Mouse (Mus musculus) CH12.LX (cell line): ENCODE results near the gene Slc1a4. TPM values are rescaled to one million over a fixed set of nuclear protein-coding genes. Genes with fewer than 3 reads are reported as not detected.

Experiments used
- DNase-seq: peaks from one replicate; pipeline ENCODE4 v3.0.0-alpha.2; 2013; ENCODE audit errors: extremely low read depth
- H3K27ac ChIP-seq: 2 replicates; pipeline ENCODE4 v1.5.1; 2012; ENCODE audit warnings: low read depth, mild to moderate bottlenecking, control low read depth, moderate library complexity; ENCODE audit not compliant: insufficient read depth
- H3K27me3 ChIP-seq: replicated peaks from 2 replicates; pipeline ENCODE3; 2012; ENCODE audit warnings: inconsistent platforms
- H3K36me3 ChIP-seq, 2 experiments: replicated peaks in 1 of 2; 2 replicates each; pipeline versions ENCODE3 to v1.6.1; 2012; ENCODE audit warnings: inconsistent platforms in 1 of 2, low read length in 1 of 2, mild to moderate bottlenecking in 1 of 2, mixed read lengths in 1 of 2, moderate library complexity in 1 of 2; ENCODE audit not compliant: control insufficient read depth in 1 of 2, insufficient read depth in 1 of 2
- H3K4me1 ChIP-seq, 2 experiments: 2 replicates each; pipeline ENCODE4 v1.6.1; 2012; ENCODE audit warnings: inconsistent platforms in 1 of 2, moderate library complexity in 1 of 2; ENCODE audit not compliant: insufficient read depth in 2 of 2, control insufficient read depth in 1 of 2
- H3K4me2 ChIP-seq: 2 replicates; pipeline ENCODE4 v1.6.1; 2012; ENCODE audit warnings: low read depth, mild to moderate bottlenecking, control low read depth; ENCODE audit not compliant: poor library complexity, insufficient read depth, severe bottlenecking
- H3K4me3 ChIP-seq, 3 experiments: fragments of 150-350 bp in 1 of 3; sonication (generic) in 1 of 3; replicated peaks in 1 of 3; 2 replicates each; pipeline versions ENCODE3 to v1.5.1; 2011 to 2012; ENCODE audit warnings: low read depth in 2 of 3, low read length in 2 of 3, mild to moderate bottlenecking in 2 of 3, moderate library complexity in 2 of 3, control low read depth in 1 of 3, improper control_type of control experiment in 1 of 3, inconsistent platforms in 1 of 3, mixed read lengths in 1 of 3; ENCODE audit not compliant: poor library complexity in 1 of 3
- H3K79me2 ChIP-seq: replicated peaks from 2 replicates; pipeline ENCODE4 v1.6.1; 2012; ENCODE audit warnings: mild to moderate bottlenecking, moderate library complexity; ENCODE audit not compliant: control insufficient read depth, poor library complexity, insufficient read depth, severe bottlenecking; ENCODE audit errors: extremely low read depth
- H3K9ac ChIP-seq: 2 replicates; pipeline ENCODE4 v1.6.1; 2012; ENCODE audit warnings: low read depth, mild to moderate bottlenecking, control low read depth, moderate library complexity; ENCODE audit not compliant: insufficient read depth
- H3K9me3 ChIP-seq: replicated peaks from 2 replicates; pipeline ENCODE3; 2012; ENCODE audit warnings: low read length, inconsistent platforms, mixed read lengths
- CHD2 ChIP-seq: IDR thresholded peaks from 2 replicates; pipeline ENCODE4 v1.6.1; 2011; ENCODE audit warnings: low read length, improper control_type of control experiment
- CTCF ChIP-seq, 2 experiments: IDR thresholded peaks in 1 of 2; conservative IDR thresholded peaks in 1 of 2; 2 replicates each; pipeline ENCODE4 v1.5.1; 2011 to 2012; ENCODE audit warnings: low read depth in 2 of 2, low read length in 2 of 2, improper control_type of control experiment in 1 of 2, inconsistent platforms in 1 of 2, mild to moderate bottlenecking in 1 of 2, moderate library complexity in 1 of 2
- E2F4 ChIP-seq: IDR thresholded peaks from 2 replicates; pipeline ENCODE4 v1.6.1; 2011; ENCODE audit warnings: low read depth, low read length, improper control_type of control experiment; ENCODE audit not compliant: insufficient replicate concordance
- ELF1 ChIP-seq: IDR thresholded peaks from 2 replicates; pipeline ENCODE4 v1.6.1; 2014; ENCODE audit warnings: low read depth, mild to moderate bottlenecking, inconsistent platforms, low read length, improper control_type of control experiment
- GABPA ChIP-seq: IDR thresholded peaks from 2 replicates; pipeline ENCODE4 v1.6.1; 2012; ENCODE audit warnings: low read depth, low read length, improper control_type of control experiment, inconsistent platforms; ENCODE audit not compliant: insufficient replicate concordance
- HCFC1 ChIP-seq: IDR thresholded peaks from 2 replicates; pipeline ENCODE4 v1.6.1; 2012; ENCODE audit warnings: low read depth, mild to moderate bottlenecking, inconsistent platforms, low read length, improper control_type of control experiment
- IRF4 ChIP-seq: IDR thresholded peaks from 2 replicates; pipeline ENCODE4 v1.6.1; 2014; ENCODE audit warnings: low read depth, mild to moderate bottlenecking, inconsistent platforms, low read length, improper control_type of control experiment
- JUND ChIP-seq: conservative IDR thresholded peaks from 2 replicates; pipeline ENCODE4 v1.6.1; 2011; ENCODE audit warnings: low read depth, low read length, improper control_type of control experiment
- MAFK ChIP-seq: IDR thresholded peaks from 2 replicates; pipeline ENCODE4 v1.6.1; 2011; ENCODE audit warnings: low read length, improper control_type of control experiment; ENCODE audit not compliant: insufficient replicate concordance
- MAX ChIP-seq: IDR thresholded peaks from 2 replicates; pipeline ENCODE4 v1.6.1; 2011; ENCODE audit warnings: low read length, improper control_type of control experiment
- MAZ ChIP-seq: IDR thresholded peaks from 2 replicates; pipeline ENCODE4 v1.6.1; 2012; ENCODE audit warnings: low read depth, mild to moderate bottlenecking, inconsistent platforms, low read length, improper control_type of control experiment, moderate library complexity
- MEF2A ChIP-seq: IDR thresholded peaks from 2 replicates; pipeline ENCODE4 v1.6.1; 2014; ENCODE audit warnings: low read depth, mild to moderate bottlenecking, inconsistent platforms, low read length, improper control_type of control experiment, borderline replicate concordance
- MXI1 ChIP-seq: IDR thresholded peaks from 2 replicates; pipeline ENCODE4 v1.6.1; 2011; ENCODE audit warnings: mild to moderate bottlenecking, low read depth, low read length, improper control_type of control experiment
- MYC ChIP-seq: IDR thresholded peaks from 2 replicates; pipeline ENCODE4 v1.6.1; 2011; ENCODE audit warnings: low read depth, mild to moderate bottlenecking, improper control_type of control experiment, low read length
- NELFE ChIP-seq: IDR thresholded peaks from 2 replicates; pipeline ENCODE4 v1.6.1; 2011; ENCODE audit warnings: low read depth, low read length, improper control_type of control experiment
- NRF1 ChIP-seq: IDR thresholded peaks from 2 replicates; pipeline ENCODE4 v1.6.1; 2014; ENCODE audit warnings: low read depth, mild to moderate bottlenecking, inconsistent platforms, low read length, improper control_type of control experiment, moderate library complexity
- POLR2AphosphoS2 ChIP-seq: IDR thresholded peaks from 2 replicates; pipeline ENCODE4 v1.6.1; 2011; ENCODE audit warnings: low read depth, low read length, improper control_type of control experiment
- RAD21 ChIP-seq: IDR thresholded peaks from 2 replicates; pipeline ENCODE4 v1.6.1; 2011; ENCODE audit warnings: low read depth, mild to moderate bottlenecking, low read length, improper control_type of control experiment, moderate library complexity
- RCOR1 ChIP-seq: conservative IDR thresholded peaks from 2 replicates; pipeline ENCODE4 v1.6.1; 2012; ENCODE audit warnings: low read depth, mild to moderate bottlenecking, inconsistent platforms, low read length, improper control_type of control experiment
- SIN3A ChIP-seq: IDR thresholded peaks from 2 replicates; pipeline ENCODE4 v1.6.1; 2012; ENCODE audit warnings: low read length, improper control_type of control experiment, inconsistent platforms
- SMC3 ChIP-seq: IDR thresholded peaks from 2 replicates; pipeline ENCODE4 v1.6.1; 2011; ENCODE audit warnings: low read depth, low read length, improper control_type of control experiment
- TBP ChIP-seq: conservative IDR thresholded peaks from 2 replicates; pipeline ENCODE4 v1.6.1; 2011; ENCODE audit warnings: low read depth, low read length, improper control_type of control experiment
- TCF12 ChIP-seq: IDR thresholded peaks from 2 replicates; pipeline ENCODE4 v1.6.1; 2014; ENCODE audit warnings: low read depth, mild to moderate bottlenecking, inconsistent platforms, low read length, improper control_type of control experiment
- USF1 ChIP-seq: IDR thresholded peaks from 2 replicates; pipeline ENCODE4 v1.6.1; 2014; ENCODE audit warnings: low read depth, mild to moderate bottlenecking, inconsistent platforms, low read length, improper control_type of control experiment
- USF2 ChIP-seq: conservative IDR thresholded peaks from 2 replicates; pipeline ENCODE4 v1.6.1; 2011; ENCODE audit warnings: low read depth, low read length, improper control_type of control experiment
- ZC3H11A ChIP-seq: IDR thresholded peaks from 2 replicates; pipeline ENCODE4 v1.6.1; 2012; ENCODE audit warnings: low read depth, mild to moderate bottlenecking, inconsistent platforms, low read length, improper control_type of control experiment
- ZKSCAN1 ChIP-seq: IDR thresholded peaks from 2 replicates; pipeline ENCODE4 v1.6.1; 2012; ENCODE audit warnings: low read depth, inconsistent platforms, low read length, improper control_type of control experiment, borderline replicate concordance
- dilution Hi-C: fragments of 300-500 bp; cut with MboI; formaldehyde crosslinking; loops from 2 replicates; pipeline ENCODE4 v1.14.3; 2020; ENCODE audit warnings: low sequenced_read_pairs; ENCODE audit not compliant: extremely low pct_unique_long_range_greater_than_20kb, extremely low pct_ligation_motif_present
- in situ Hi-C: fragments of 300-500 bp; cut with MboI; formaldehyde crosslinking; loops from 3 replicates; pipeline ENCODE4 v1.14.3; 2019; ENCODE audit warnings: low sequenced_read_pairs, low pct_ligation_motif_present, low pct_unique_long_range_greater_than_20kb, mixed read lengths
- polyA plus RNA-seq: library from polyadenylated mRNA; unstranded; fragments of >175 nt; gene quantifications from 2 replicates; pipeline ENCODE4 v1.2.1, GENCODE M21; 2012; ENCODE audit warnings: low read depth; ENCODE audit not compliant: insufficient read length
- total RNA-seq, 2 experiments: library from RNA; depleted of rRNA; stranded (reverse); fragments of 300-350 nt in 1 of 2; fragments of >200 nt in 1 of 2; gene quantifications; 2 replicates each; pipeline ENCODE4 v1.2.3; 2012 to 2014

Gene Slc1a4
- total and polyA plus RNA-seq, 3 experiments: 29.3 to 52.7 (median 37.8) TPM

DNA sequence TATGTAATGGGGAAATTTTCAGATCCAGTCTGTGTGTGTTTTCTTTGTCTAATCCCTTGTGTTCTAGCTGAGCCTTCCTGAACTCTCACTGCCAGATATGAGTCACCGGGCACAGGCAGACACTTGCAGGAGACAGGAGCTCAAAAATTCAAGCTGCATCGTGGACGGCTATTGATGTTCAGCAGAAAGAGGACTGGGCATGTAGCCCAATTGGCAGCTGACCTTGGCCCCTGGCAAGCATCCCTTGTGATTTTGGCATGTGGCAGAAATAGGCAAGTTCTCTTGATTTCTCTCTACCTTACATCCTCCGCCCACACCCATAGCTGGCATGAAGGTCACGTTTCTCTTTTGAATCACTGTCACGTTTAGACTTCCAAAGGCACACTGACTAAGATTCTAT lies 15.0 kb upstream of the Slc1a4 start:
- Histone ChIP-seq H3K27me3 (no peaks in the 10 kb centered on the region), H3K4me3 (no peak overlapping the region), H3K4me2 (no peak overlapping the region), H3K9me3 (no peaks in the 10 kb centered on the region), H3K79me2 (no peaks in the 10 kb centered on the region), H3K27ac (no peak overlapping the region), H3K9ac (no peak overlapping the region), H3K36me3 (no peaks in the 10 kb centered on the region), H3K4me1 (no peaks in the 10 kb centered on the region)
- no peak for DNase-seq
- dilution Hi-C loops: no loop called here
- in situ Hi-C loops: no loop called here
- TF ChIP-seq CHD2 (no peak), MAZ (no peak), RCOR1 (no peak), JUND (no peak), IRF4 (no peak), MEF2A (no peak), MYC (no peak), MAFK (no peak), USF1 (no peak), NELFE (no peak), ZKSCAN1 (no peak), USF2 (no peak), SIN3A (no peak), CTCF (conservative IDR thresholded peaks at IDR 0.05 in 1 of 2, IDR thresholded peaks at IDR 0.05 in 1 of 2; ENCODE audit: low read depth in 2 of 2, low read length in 2 of 2) (no peak), ZC3H11A (no peak), TCF12 (no peak), POLR2AphosphoS2 (no peak), MXI1 (no peak), MAX (no peak), GABPA (no peak)

GRCm38 (mm10) chr11:20346369-20346768 lies 13.9 kb upstream of the Slc1a4 start:
- no peaks in the 10 kb centered on the region for H3K79me2 ChIP-seq
- H3K36me3 ChIP-seq: no peaks in the 10 kb centered on the region
- no peak for TF ChIP-seq IRF4
- no peak for TF ChIP-seq USF1
- TF ChIP-seq CTCF (conservative IDR thresholded peaks at IDR 0.05 in 1 of 2, IDR thresholded peaks at IDR 0.05 in 1 of 2; ENCODE audit: low read depth in 2 of 2, low read length in 2 of 2): no peak
- TF ChIP-seq ELF1: no peak
- no peak for TF ChIP-seq NELFE
- TF ChIP-seq CHD2: no peak
- no peak for TF ChIP-seq SMC3
- TF ChIP-seq MAFK: no peak
- no peak for TF ChIP-seq MAZ
- TF ChIP-seq E2F4: no peak
- TF ChIP-seq TBP: no peak
- no peak for TF ChIP-seq MYC
- TF ChIP-seq HCFC1: no peak
- TF ChIP-seq RAD21: no peak
- no peak for TF ChIP-seq ZC3H11A
- no peak for TF ChIP-seq NRF1
- TF ChIP-seq, all 38 proteins: peak for 0
- dilution Hi-C loops: no loop called here
- Histone ChIP-seq H3K4me1 (peaks cover 0 to 5% of the 10 kb centered on the region in 2 experiments; a peak in 2 of 4 replicates), H3K4me3 (no peak overlapping the region), H3K27ac (no peak overlapping the region), H3K9me3 (no peaks in the 10 kb centered on the region), H3K9ac (no peak overlapping the region), H3K4me2 (no peak overlapping the region), H3K27me3 (no peaks in the 10 kb centered on the region)
- in situ Hi-C loops: no loop called here
- no peak for DNase-seq
